Mouse (Mus musculus) testis, postnatal 14 days (tissue): ENCODE results near the gene Psap.

Experiments used
- DNase-seq: peaks from one replicate; pipeline ENCODE4 v3.0.0; 2021; ENCODE audit warnings: low spot score

The Psap gene

GRCm38 (mm10) chr10:60349056-60349455, 71.6 kb downstream of the Psap start:
- DNase-seq, result no peak

GRCm38 (mm10) chr10:60349644-60350043, 72.2 kb downstream of the Psap start:
- DNase-seq, result no peak

GRCm38 (mm10) chr10:60350077-60350804, 72.8 kb downstream of the Psap start:
- DNase-seq, result no peak

- DNase-seq, result peak; percentile 69
These were observed 73.4 kb downstream of the Psap start for GRCm38 (mm10) chr10:60350805-60351167.

- no peak for DNase-seq
These were observed 73.8 kb downstream of the Psap start for GRCm38 (mm10) chr10:60351248-60351647.

- peak; percentile 32 for DNase-seq
These were observed 74.5 kb downstream of the Psap start for GRCm38 (mm10) chr10:60351761-60352455.
